Mouse (Mus musculus): ENCODE data around the gene Glb1. TPM values are rescaled to one million over a fixed set of nuclear protein-coding genes. Genes with fewer than 3 reads are reported as not detected.

Glb1 gene
- total and polyA plus RNA-seq, 2 experiments from 2014 or later, result 32.1 to 38.0 TPM

GRCm38 (mm10) chr9:114499783-114500515, 99.1 kb downstream of the Glb1 start:
- 19% methylated on average over 15 of the region's 15 CpGs for WGBS
- Histone ChIP-seq H3K9ac (replicated peaks; ENCODE audit: low read length, poor library complexity, severe bottlenecking) (no peak overlapping the region), H3K36me3 (ENCODE audit: insufficient read depth, low read length) (no peaks in the 10 kb centered on the region), H3K9me3 (ENCODE audit: low read length) (no peaks in the 10 kb centered on the region), H3K4me2 (ENCODE audit: low read depth, low read length, poor library complexity, severe bottlenecking) (no peak overlapping the region), H3K27me3 (ENCODE audit: insufficient read depth, low read length) (no peaks in the 10 kb centered on the region), H3K4me1 (ENCODE audit: insufficient read depth, low read length) (no peaks in the 10 kb centered on the region), H3K4me3 (ENCODE audit: low read depth, low read length) (no peak overlapping the region), H3K27ac (ENCODE audit: low read depth, low read length) (no peak overlapping the region)
- DNase-seq (ENCODE audit: low spot score) (peak; percentile 73), ATAC-seq (ENCODE audit: low FRiP score) (no peak)
- peak; percentile 69 for TF ChIP-seq CTCF (IDR thresholded peaks at IDR 0.05)

- H3K9me3 ChIP-seq (ENCODE audit: low read length), result no peaks in the 10 kb centered on the region
- WGBS, result 94% methylated on average over 7 of the region's 7 CpGs
- no peaks in the 10 kb centered on the region for H3K36me3 ChIP-seq (ENCODE audit: insufficient read depth, low read length)
- no peak overlapping the region for H3K4me3 ChIP-seq (ENCODE audit: low read depth, low read length)
- ATAC-seq (ENCODE audit: low FRiP score) (no peak), DNase-seq (ENCODE audit: low spot score) (no peak)
- H3K9ac ChIP-seq (replicated peaks; ENCODE audit: low read length, poor library complexity, severe bottlenecking), result no peak overlapping the region
- H3K4me1 ChIP-seq (ENCODE audit: insufficient read depth, low read length), result no peaks in the 10 kb centered on the region
- H3K27ac ChIP-seq (ENCODE audit: low read depth, low read length), result no peak overlapping the region
- TF ChIP-seq CTCF (IDR thresholded peaks at IDR 0.05), result no peak
- no peak overlapping the region for H3K4me2 ChIP-seq (ENCODE audit: low read depth, low read length, poor library complexity, severe bottlenecking)
- H3K27me3 ChIP-seq (ENCODE audit: insufficient read depth, low read length), result no peaks in the 10 kb centered on the region
These were observed 100.2 kb downstream of the Glb1 start for GRCm38 (mm10) chr9:114501111-114501510.

GRCm38 (mm10) chr9:114501913-114502312, 101.0 kb downstream of the Glb1 start:
- Histone ChIP-seq H3K27ac (ENCODE audit: low read depth, low read length) (no peak overlapping the region), H3K4me1 (ENCODE audit: insufficient read depth, low read length) (no peaks in the 10 kb centered on the region), H3K9me3 (ENCODE audit: low read length) (no peaks in the 10 kb centered on the region), H3K4me2 (ENCODE audit: low read depth, low read length, poor library complexity, severe bottlenecking) (no peak overlapping the region), H3K36me3 (ENCODE audit: insufficient read depth, low read length) (no peaks in the 10 kb centered on the region), H3K4me3 (ENCODE audit: low read depth, low read length) (no peak overlapping the region), H3K9ac (replicated peaks; ENCODE audit: low read length, poor library complexity, severe bottlenecking) (no peak overlapping the region), H3K27me3 (ENCODE audit: insufficient read depth, low read length) (no peaks in the 10 kb centered on the region)
- TF ChIP-seq CTCF (IDR thresholded peaks at IDR 0.05), result no peak
- no peak for DNase-seq (ENCODE audit: low spot score)
- WGBS, result 97% methylated on average over 11 of the region's 11 CpGs
- ATAC-seq (ENCODE audit: low FRiP score), result no peak

GRCm38 (mm10) chr9:114502711-114503427, 102.0 kb downstream of the Glb1 start:
- no peak overlapping the region for H3K4me2 ChIP-seq (ENCODE audit: low read depth, low read length, poor library complexity, severe bottlenecking)
- H3K4me1 ChIP-seq (ENCODE audit: insufficient read depth, low read length), result no peaks in the 10 kb centered on the region
- H3K36me3 ChIP-seq (ENCODE audit: insufficient read depth, low read length), result no peaks in the 10 kb centered on the region
- no peaks in the 10 kb centered on the region for H3K27me3 ChIP-seq (ENCODE audit: insufficient read depth, low read length)
- WGBS, result 70% methylated on average over 15 of the region's 15 CpGs
- no peak overlapping the region for H3K4me3 ChIP-seq (ENCODE audit: low read depth, low read length)
- no peak for TF ChIP-seq CTCF (IDR thresholded peaks at IDR 0.05)
- no peak for DNase-seq (ENCODE audit: low spot score)
- ATAC-seq (ENCODE audit: low FRiP score), result no peak
- H3K9me3 ChIP-seq (ENCODE audit: low read length), result no peaks in the 10 kb centered on the region
- no peak overlapping the region for H3K9ac ChIP-seq (replicated peaks; ENCODE audit: low read length, poor library complexity, severe bottlenecking)
- no peak overlapping the region for H3K27ac ChIP-seq (ENCODE audit: low read depth, low read length)

- no peaks in the 10 kb centered on the region for H3K9me3 ChIP-seq (ENCODE audit: low read length)
- TF ChIP-seq CTCF (IDR thresholded peaks at IDR 0.05), result no peak
- no peak within 1 kb of the TSS for H3K4me2 ChIP-seq (ENCODE audit: low read depth, low read length, poor library complexity, severe bottlenecking)
- H3K27me3 ChIP-seq (ENCODE audit: insufficient read depth, low read length), result no peaks in the 10 kb centered on the region
- H3K36me3 ChIP-seq (ENCODE audit: insufficient read depth, low read length), result no peaks in the 10 kb centered on the region
- no peak within 1 kb of the TSS for H3K9ac ChIP-seq (replicated peaks; ENCODE audit: low read length, poor library complexity, severe bottlenecking)
- H3K4me3 ChIP-seq (ENCODE audit: low read depth, low read length), result no peak within 1 kb of the TSS
- WGBS, result 90% methylated on average over 9 of the region's 9 CpGs
- no peaks in the 10 kb centered on the region for H3K4me1 ChIP-seq (ENCODE audit: insufficient read depth, low read length)
- no peak within 1 kb of the TSS for H3K27ac ChIP-seq (ENCODE audit: low read depth, low read length)
- no peak for ATAC-seq (ENCODE audit: low FRiP score)
- DNase-seq (ENCODE audit: low spot score), result no peak
These were observed 103.9 kb downstream of the Glb1 start, which contains the start of gene Ccr4 for GRCm38 (mm10) chr9:114504816-114505215. Gene Ccr4, minus strand, starts transcription at chr9:114504916.

- H3K4me2 ChIP-seq (ENCODE audit: low read depth, low read length, poor library complexity, severe bottlenecking), result no peak overlapping the region
- 87% methylated on average over 4 of the region's 4 CpGs for WGBS
- ATAC-seq (ENCODE audit: low FRiP score) (no peak), DNase-seq (ENCODE audit: low spot score) (no peak)
- H3K27me3 ChIP-seq (ENCODE audit: insufficient read depth, low read length), result no peaks in the 10 kb centered on the region
- H3K36me3 ChIP-seq (ENCODE audit: insufficient read depth, low read length), result no peaks in the 10 kb centered on the region
- no peak overlapping the region for H3K9ac ChIP-seq (replicated peaks; ENCODE audit: low read length, poor library complexity, severe bottlenecking)
- H3K9me3 ChIP-seq (ENCODE audit: low read length), result no peaks in the 10 kb centered on the region
- no peak for TF ChIP-seq CTCF (IDR thresholded peaks at IDR 0.05)
- no peak overlapping the region for H3K4me3 ChIP-seq (ENCODE audit: low read depth, low read length)
- H3K4me1 ChIP-seq (ENCODE audit: insufficient read depth, low read length), result no peaks in the 10 kb centered on the region
- no peak overlapping the region for H3K27ac ChIP-seq (ENCODE audit: low read depth, low read length)
These were observed 105.7 kb downstream of the Glb1 start for GRCm38 (mm10) chr9:114506564-114506963.

All from midbrain, postnatal 0 days (tissue).